Mouse (Mus musculus) brain, embryonic 18.5 days (tissue): ENCODE results near the gene Bscl2.

Experiments
- DNase-seq: peaks from one replicate; pipeline ENCODE4 v3.0.0-alpha.2; 2012; ENCODE audit warnings: low read depth, low spot score

The Bscl2 gene

DNA sequence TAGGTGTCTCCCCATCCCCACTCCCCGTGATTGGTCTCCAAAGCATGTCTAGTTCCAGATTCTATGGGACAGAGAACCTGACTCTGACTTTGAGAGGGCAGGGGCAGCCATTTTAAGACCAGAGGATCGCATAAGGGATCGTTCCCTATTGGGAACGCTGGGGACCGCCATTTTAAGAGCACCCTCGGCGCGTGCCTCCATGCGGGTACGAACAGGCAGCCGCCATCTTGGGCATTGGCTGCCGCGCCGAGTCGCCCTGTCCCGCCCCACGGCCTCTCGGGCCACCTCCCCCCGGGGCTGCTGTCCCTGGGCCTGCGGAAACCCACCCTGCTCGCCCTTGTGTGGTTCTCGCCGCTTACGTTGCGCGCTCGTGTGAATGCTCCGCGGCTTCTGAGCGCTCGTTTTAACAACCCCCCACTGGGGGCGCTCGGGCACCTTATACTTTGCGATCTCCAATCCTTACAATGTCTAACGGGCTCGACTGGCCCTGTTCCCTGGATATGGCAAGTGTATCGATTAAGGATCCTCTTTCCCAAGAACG lies at the start of gene Bscl2:
Gene Bscl2, plus strand, starts transcription at position 217 of the 541 bp plus-strand sequence.
- peak; percentile 77 for DNase-seq

DNA sequence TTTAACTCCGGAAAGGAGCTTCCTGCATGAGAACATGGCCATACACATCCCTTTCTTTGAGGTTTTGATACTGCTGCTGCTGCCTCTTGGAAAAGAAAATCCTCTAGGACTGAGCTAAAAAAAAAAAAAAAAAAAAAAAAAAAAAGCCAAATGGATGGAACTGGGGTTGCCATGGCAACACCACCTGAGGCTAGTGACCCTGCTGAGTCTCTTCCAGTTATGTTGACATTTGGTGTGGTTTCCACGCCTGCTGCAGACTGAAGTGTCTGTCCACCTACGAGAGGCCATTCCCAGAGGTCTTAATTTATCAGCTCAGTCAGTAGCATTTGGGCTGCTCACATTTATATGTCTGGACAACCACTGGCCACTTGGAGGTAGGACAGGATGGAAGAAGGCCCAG lies 48.7 kb upstream of the Bscl2 start:
- DNase-seq, result no peak

GRCm38 (mm10) chr19:8789171-8789570 lies 48.1 kb upstream of the Bscl2 start:
- DNase-seq, result no peak

GRCm38 (mm10) chr19:8790171-8790570 lies 47.1 kb upstream of the Bscl2 start:
- no peak for DNase-seq

DNA sequence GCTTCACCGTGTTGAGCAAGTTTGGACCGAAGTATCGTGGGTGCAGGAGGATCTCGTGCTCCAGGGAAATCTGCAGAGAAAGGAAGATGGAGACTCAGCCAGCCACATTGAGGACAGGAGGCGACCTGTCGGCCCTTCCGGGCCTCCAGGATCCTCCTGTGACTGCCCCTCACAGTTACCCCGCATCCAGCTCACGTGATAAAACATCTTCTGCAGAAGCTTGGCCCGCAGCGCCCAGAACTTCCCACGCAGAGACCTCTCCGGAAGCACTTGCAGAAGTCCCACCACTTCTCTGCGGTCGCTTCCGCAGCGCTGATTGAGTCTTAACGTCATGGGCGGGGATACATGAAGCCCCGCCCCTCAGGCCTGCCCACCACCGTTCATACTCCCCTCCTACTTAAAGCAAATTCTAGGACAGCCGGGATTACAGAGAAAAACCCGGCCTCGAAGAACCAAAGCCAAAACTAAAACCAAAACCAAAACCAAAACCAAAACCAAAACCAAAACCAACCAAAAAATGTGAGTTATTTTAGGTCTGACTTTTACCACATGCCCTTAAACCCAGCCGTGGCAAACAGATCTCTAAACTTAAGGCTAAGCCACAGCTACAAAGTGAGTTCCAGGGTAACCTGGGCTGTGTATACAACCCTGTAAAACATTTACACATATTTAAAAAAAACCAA lies 38.9 kb upstream of the Bscl2 start, which contains the start of gene Polr2g:
Gene Polr2g, minus strand, starts transcription at position 314 of the 683 bp plus-strand sequence.
- DNase-seq, result peak; percentile 80

DNA sequence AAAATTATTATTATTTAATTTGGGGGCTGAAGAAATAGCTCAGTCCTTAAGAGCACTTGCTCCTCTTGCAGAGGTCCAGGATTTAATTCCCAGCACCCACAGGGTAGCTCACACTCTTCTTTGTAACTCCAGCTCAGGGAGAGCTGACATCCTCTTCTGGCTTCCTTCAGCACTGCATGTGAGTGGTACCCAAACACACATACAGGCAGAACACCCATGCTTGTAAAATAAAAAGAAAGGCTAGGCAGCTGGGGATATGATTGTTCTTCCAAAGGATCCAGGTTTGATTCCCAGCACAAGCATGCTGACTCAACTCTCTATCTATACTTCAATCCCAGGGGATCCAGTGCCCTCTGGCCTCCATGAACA lies 38.3 kb upstream of the Bscl2 start:
- DNase-seq, result no peak

DNA sequence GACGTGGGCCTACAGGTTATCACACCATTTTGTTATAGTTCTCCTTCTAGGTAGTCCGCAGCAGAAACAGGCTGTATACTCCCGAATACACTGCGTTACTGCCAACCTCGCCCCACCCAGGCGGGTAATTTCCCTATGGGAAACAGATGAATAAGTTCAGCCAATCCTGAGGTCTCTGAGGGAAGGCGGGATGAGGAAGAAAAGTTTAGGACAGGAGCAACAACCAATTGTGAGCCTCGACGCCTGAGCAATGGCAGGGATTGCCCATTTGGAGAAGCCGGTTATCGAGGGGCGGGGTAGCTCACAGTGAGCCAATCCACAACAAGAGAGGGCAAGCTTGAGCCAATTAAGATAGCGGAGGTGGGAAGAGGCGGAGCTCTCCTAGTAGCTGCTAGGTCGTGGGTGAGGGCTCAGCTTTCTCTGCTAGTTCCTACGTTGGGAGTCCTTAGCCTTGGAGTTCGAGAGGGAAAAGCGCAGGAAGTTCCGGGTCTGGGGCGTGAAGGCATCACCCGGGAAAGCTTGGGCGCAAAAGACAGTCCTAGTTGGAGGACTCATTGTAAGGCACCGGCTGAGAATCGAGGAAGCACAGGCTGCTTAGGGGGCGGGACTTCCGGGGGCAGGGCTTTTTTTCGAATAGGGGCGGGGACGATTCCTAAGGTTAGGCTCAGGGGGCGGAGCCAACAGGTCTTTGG lies 35.0 kb upstream of the Bscl2 start, which contains the start of gene Zbtb3:
Gene Zbtb3, plus strand, starts transcription at position 426 of the 692 bp plus-strand sequence.
- peak; percentile 98 for DNase-seq

DNA sequence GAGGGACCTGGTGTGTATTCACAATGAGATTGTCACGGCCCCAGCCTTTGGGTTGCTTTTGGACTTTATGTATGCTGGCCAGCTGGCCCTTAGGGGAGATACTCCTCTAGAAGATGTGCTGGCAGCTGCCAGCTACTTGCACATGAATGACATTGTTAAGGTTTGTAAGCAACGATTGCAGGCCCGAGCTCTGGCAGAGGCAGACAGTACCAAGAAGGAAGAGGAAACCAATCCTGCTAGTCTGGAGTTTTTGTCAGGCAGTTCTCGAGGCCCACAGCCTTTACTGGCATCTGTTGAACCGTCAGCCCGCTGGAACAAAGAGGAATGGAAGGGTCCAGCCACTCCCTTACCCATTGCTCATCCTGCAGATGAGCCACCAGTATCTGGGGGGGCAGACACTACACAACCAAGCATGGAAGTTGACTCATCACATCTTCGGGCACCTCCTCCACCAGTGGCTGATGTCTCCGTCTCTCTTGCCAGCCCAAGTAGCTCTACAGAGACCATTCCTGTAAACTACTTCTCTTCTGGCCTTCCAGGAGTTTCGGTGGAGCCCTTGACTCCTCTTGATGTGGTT lies 34.0 kb upstream of the Bscl2 start:
- DNase-seq, result no peak

DNA sequence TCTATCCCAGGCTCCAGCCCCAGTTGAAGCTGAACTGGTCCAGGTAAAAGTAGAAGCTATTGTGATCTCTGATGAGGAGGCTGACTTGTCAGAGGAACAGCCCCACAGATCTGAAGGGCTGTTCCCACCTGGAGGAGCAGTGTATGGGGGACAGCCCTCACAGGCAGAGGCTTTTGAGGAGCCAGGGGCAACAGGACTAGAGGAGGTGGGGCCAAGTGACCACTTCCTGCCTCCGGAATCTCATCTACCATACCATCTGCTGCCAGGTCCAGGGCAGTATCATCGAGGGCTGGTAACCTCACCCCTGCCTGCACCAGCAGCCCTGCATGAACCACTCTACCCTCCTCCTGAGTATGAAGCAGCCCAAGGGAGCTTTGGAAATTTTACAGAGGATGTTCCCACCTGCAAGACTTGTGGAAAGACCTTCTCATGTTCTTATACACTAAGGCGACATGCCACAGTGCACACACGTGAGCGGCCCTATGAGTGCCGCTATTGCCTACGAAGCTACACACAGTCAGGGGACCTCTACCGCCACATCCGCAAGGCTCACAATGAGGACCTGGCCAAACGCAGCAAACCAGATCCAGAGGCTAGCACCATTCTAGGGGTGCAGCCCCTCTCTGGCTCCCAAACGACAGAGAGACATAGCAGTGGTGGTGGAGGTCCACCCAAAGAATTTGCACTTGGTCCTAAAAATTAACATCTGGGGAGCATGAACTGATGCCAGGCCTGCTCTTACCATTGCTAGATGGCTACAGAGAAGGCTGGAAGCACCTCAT lies 33.2 kb upstream of the Bscl2 start:
- DNase-seq, result no peak

DNA sequence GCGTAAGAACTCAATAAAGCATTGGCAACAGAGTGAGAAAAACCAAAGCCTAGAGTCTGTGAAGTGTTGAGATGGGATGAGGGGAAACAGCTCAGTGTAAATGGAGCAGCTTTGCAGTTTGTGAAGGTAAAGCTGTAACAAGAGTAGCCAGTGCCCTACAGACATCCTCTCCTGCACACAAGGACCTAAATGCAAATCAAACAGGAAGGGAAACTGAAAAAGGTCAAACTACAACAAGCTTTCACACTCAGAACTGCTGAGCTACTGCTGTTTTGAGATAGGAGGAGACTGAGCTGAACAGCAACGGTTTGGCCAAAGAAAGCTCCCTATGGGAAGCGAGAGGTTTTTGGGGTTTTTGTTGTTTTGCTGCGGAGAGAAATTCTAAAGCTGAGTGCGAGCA lies 30.5 kb upstream of the Bscl2 start:
- DNase-seq, result no peak

- DNase-seq, result no peak
Measured at GRCm38 (mm10) chr19:8815812-8816211, 21.5 kb upstream of the Bscl2 start.

DNA sequence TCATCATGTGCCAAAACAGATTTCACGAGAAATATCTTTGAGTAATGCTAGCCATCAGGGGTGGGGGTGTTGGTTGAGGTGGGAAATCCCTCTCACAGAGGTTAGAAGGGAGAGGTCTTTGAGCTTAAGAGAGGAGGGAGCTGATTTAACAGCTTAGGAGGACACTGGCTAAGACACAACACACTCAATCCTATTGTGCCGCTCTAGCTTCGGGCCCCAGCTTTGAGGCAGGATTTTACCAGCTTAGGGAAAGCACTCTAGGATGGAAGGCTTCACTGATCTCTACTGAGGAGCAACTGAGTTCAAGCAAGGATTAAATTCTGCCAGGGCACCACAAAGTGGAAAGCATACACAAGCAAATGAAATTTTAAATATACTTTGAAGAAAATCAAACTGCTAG lies 20.3 kb upstream of the Bscl2 start:
- DNase-seq, result no peak

DNA sequence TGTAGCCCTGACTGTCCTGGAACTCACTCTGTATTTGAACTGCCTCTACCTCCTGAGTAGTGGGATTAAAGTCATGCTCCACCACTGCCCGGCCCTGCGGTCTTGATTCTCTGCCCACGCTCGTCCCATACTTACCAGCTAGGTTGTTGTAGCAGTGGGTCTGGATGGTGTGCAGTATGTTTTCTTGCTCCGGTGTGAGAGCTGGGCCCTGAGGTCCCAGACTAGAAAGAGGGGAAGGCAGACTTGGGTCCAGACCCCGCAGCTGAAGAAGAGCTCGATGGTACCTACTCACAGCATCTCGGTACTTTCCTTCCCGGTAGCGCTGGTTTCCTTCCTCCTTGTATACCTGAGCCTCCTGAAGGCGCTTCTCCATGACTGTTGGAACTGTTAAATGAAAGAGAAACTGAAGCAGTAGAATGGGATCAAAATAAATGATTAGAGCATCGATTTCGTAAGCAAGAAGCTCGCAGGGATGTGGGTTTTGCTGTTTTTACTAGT lies 18.9 kb upstream of the Bscl2 start:
- no peak for DNase-seq

GRCm38 (mm10) chr19:8818801-8819595 lies 18.3 kb upstream of the Bscl2 start, which contains the start of gene Ttc9c:
TSS of gene Ttc9c (minus strand) at chr19:8819333.
- DNase-seq, result peak; percentile 99

- peak; percentile 98 for DNase-seq
Measured at GRCm38 (mm10) chr19:8819596-8820423, 17.5 kb upstream of the Bscl2 start, which contains the start of gene Hnrnpul2. TSS of gene Hnrnpul2 (plus strand) at chr19:8820010.

GRCm38 (mm10) chr19:8820424-8820956 lies 16.8 kb upstream of the Bscl2 start:
- no peak for DNase-seq

GRCm38 (mm10) chr19:8821146-8821545 lies 16.1 kb upstream of the Bscl2 start:
- no peak for DNase-seq

GRCm38 (mm10) chr19:8822696-8823095 lies 14.6 kb upstream of the Bscl2 start:
- no peak for DNase-seq

DNA sequence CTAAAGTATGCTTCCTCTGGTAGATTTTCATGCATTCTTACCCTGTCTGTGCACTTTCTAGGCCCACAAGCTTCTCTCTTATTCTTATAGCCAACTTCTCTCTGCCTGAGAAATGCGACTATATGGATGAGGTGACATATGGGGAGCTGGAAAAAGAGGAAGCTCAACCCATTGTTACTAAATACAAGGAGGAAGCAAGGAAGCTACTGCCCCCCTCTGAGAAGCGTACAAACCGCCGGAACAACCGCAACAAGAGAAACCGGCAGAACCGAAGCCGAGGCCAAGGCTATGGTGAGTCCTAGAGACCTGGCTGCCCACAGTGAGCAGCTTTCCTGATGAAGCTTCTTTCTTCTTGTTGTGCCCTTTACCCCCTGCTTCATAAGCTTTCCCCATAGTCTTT lies 7.6 kb upstream of the Bscl2 start, which contains the start of gene AC129217.1:
Gene AC129217.1, plus strand, starts transcription at position 114 of the 400 bp plus-strand sequence.
- no peak for DNase-seq
